Mouse (Mus musculus) liver (tissue): ENCODE measurements around the gene Gm15097.
"Not testable (repeated sequence)": the region's sequence is repeated elsewhere in the genome, so short reads cannot be mapped to it uniquely, and the experiment has no call there.

ENCODE experiments used
- DNase-seq: peaks from one replicate; pipeline ENCODE4 v3.0.0-alpha.2; 2020; ENCODE audit warnings: mixed read lengths

Gene Gm15097

GRCm38 (mm10) chrX:149784173-149784572 lies at the start of gene Gm15097:
Gm15097 (plus strand) TSS chrX:149784473.
- not testable (repeated sequence) for DNase-seq

- peak; percentile 1 for DNase-seq
Observed at GRCm38 (mm10) chrX:149762853-149763252, 21.4 kb upstream of the Gm15097 start.

GRCm38 (mm10) chrX:149811178-149811577 lies 26.9 kb downstream of the Gm15097 start:
- DNase-seq: not testable (repeated sequence)
